Mouse (Mus musculus) gastrocnemius, postnatal 36 days (tissue): Measurements from ENCODE around the gene 2210407C18Rik. TPM values are rescaled to one million over a fixed set of nuclear protein-coding genes. Genes with fewer than 3 reads are reported as not detected.

ENCODE experiments used
- DNase-seq, 2 experiments: peaks; one replicate each; pipeline ENCODE4 v3.0.0; 2022
- intact Hi-C: fragments of 180-260 bp; cut with DNase I; formaldehyde crosslinking; loops from one replicate; pipeline ENCODE4 v1.15.1; 2025
- total RNA-seq, 2 experiments: library from RNA; stranded (reverse); gene quantifications; 2 replicates each; pipeline ENCODE4 v1.2.3; 2021

Gene 2210407C18Rik
- total RNA-seq, 2 experiments from 2014 or later, result not detected

DNA sequence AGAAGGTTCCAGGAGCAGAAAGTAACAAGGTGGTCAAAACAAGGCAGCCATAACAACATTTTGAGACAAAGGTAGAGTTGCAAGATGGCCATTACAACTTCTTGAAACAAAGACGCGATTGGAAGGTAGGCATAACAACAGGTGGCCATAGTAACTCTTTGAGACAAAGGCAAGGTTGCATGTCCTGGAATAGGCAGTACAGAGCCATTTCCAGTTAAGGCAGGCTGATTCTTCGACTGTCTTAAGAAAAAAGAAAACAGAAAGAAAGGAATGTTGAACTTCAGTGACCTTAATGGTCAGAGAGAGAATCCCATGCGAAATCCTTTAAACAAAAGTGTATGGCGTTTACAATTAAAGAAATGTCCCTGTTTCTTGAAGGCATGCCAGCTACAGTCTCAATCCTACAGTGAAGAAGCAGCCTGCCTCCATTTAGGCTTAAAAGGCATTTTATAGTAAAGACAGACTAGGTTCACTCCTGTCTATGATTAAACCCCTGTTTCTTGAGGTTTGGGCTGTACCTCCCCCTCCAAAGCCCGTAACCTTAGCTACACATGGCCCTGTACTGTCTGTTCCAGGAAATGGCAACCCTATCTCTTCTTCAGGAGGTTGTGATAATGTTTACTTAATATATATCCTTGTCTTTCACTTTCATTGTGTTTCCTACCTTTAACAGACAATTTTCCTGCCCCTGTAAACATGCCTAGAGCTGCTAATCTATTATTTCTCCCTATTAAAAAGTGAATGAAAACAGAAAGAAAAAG is 12.9 kb downstream of the 2210407C18Rik start:
- DNase-seq, result no peak
- intact Hi-C loops, result no loop called here

GRCm38 (mm10) chr11:58602062-58602461 is 13.8 kb downstream of the 2210407C18Rik start:
- intact Hi-C loops, result no loop called here
- DNase-seq, result no peak

DNA sequence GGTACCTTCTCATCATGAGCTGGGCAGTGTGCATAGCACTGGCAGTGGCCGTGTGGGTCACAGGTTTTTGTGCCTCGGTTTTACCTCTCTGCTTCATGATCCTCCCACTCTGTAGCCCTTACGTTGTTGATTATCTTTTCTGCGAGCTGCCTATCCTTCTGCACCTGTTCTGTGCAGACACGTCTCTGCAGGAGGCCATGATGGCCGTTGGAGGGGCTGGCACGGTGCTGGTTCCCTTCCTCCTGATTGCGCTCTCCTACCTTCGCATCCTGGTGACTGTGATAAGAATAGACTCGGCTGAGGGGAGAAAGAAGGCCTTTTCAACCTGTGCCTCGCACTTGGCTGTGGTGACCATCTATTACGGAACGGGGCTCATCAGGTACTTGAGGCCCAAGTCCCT is 18.0 kb downstream of the 2210407C18Rik start:
- intact Hi-C loops, result no loop called here
- DNase-seq, result no peak

DNA sequence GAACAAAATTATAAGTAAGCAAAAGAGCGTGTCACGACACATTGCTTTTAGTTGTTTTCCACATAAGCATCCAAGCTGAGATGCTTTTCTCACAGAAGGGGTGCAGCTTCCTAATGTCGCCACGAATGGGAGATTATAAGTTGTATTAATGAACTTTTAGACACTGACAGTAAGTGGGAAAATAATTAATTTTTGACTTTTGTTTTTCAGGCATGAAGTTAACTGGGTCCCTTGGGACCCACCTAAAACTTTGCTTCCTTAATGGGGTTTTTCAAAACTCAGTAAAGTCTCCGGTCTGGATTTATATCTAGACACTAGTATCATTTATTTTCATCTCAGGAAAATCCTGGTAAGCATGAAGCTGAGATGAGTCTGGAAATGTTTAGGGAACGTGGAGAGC is 21.1 kb downstream of the 2210407C18Rik start, which contains the start of gene Olfr324:
Gene Olfr324, plus strand, starts transcription at position 301 of the 400 bp plus-strand sequence.
- intact Hi-C loops, result no loop called here
- DNase-seq, result no peak

- DNase-seq, result no peak
- intact Hi-C loops, result no loop called here
These were observed 27.1 kb downstream of the 2210407C18Rik start for GRCm38 (mm10) chr11:58588620-58589250.

GRCm38 (mm10) chr11:58587898-58588348 is 28.0 kb downstream of the 2210407C18Rik start:
- intact Hi-C loops, result loop anchor here (2.0 kb wide), 1 partner anchor 185 kb away; no protein-coding TSS in a partner anchor
- peak; percentile 8 to 28 for DNase-seq

GRCm38 (mm10) chr11:58578636-58579035 is 37.2 kb downstream of the 2210407C18Rik start:
- intact Hi-C loops, result no loop called here
- DNase-seq, result no peak

GRCm38 (mm10) chr11:58577430-58577829 is 38.4 kb downstream of the 2210407C18Rik start, which contains the start of gene Olfr325:
TSS of gene Olfr325 (plus strand) at chr11:58577730.
- DNase-seq, result no peak
- intact Hi-C loops, result no loop called here

GRCm38 (mm10) chr11:58570405-58570804 is 45.5 kb downstream of the 2210407C18Rik start, which contains the start of gene Olfr224:
TSS of gene Olfr224 (minus strand) at chr11:58570553.
- DNase-seq, result peak in 1 of 2 experiments; percentile 11
- intact Hi-C loops, result no loop called here

Other genes with a start within 250 kb of the 2210407C18Rik start
- gene Lypd8, start 237.0 kb downstream of the 2210407C18Rik start, total RNA-seq, result not detected
- not detected for gene 1810065E05Rik, start 195.0 kb downstream of the 2210407C18Rik start, total RNA-seq
- not detected for gene Gm12253, start 183.5 kb downstream of the 2210407C18Rik start, total RNA-seq
- gene Lypd9, start 163.2 kb downstream of the 2210407C18Rik start, total RNA-seq, result not detected
- gene Olfr30, start 153.8 kb downstream of the 2210407C18Rik start, total RNA-seq, result not detected
- gene Olfr332, start 123.5 kb downstream of the 2210407C18Rik start, total RNA-seq, result not detected
- not detected for gene Olfr331, start 113.5 kb downstream of the 2210407C18Rik start, total RNA-seq
- gene Olfr330, start 81.2 kb downstream of the 2210407C18Rik start, total RNA-seq, result not detected
- not detected for gene Olfr329-ps, start 69.7 kb downstream of the 2210407C18Rik start, total RNA-seq
- not detected for gene Olfr328, start 60.4 kb downstream of the 2210407C18Rik start, total RNA-seq
- not detected for gene Olfr224, start 45.5 kb downstream of the 2210407C18Rik start, total RNA-seq
- gene Olfr325, start 38.3 kb downstream of the 2210407C18Rik start, total RNA-seq, result not detected
- not detected for gene Olfr324, start 21.0 kb downstream of the 2210407C18Rik start, total RNA-seq
- not detected for gene Olfr323, start 14.4 kb upstream of the 2210407C18Rik start, total RNA-seq
- not detected for gene Trim58, start 24.4 kb upstream of the 2210407C18Rik start, total RNA-seq
- gene Olfr322, start 42.7 kb upstream of the 2210407C18Rik start, total RNA-seq, result not detected
- gene Olfr320, start 65.0 kb upstream of the 2210407C18Rik start, total RNA-seq, result not detected
- not detected for gene Olfr319, start 83.1 kb upstream of the 2210407C18Rik start, total RNA-seq
- not detected for gene Olfr318, start 107.9 kb upstream of the 2210407C18Rik start, total RNA-seq
- gene Olfr317, start 123.1 kb upstream of the 2210407C18Rik start, total RNA-seq, result not detected
- not detected for gene Olfr316, start 136.7 kb upstream of the 2210407C18Rik start, total RNA-seq
- gene Olfr315, start 157.1 kb upstream of the 2210407C18Rik start, total RNA-seq, result not detected
- gene Olfr314, start 166.9 kb upstream of the 2210407C18Rik start, total RNA-seq, result not detected
- gene Fam183b, start 185.9 kb upstream of the 2210407C18Rik start, total RNA-seq, result not detected
- not detected for gene Olfr313, start 198.9 kb upstream of the 2210407C18Rik start, total RNA-seq
- gene Olfr312, start 213.2 kb upstream of the 2210407C18Rik start, total RNA-seq, result not detected
- gene Olfr311, start 223.2 kb upstream of the 2210407C18Rik start, total RNA-seq, result not detected
- 1 to 10 TPM in 1 of 2 experiments, under 1 TPM in 1; 0.69 to 1.1 TPM for gene Gm12258, start 231.1 kb upstream of the 2210407C18Rik start, total RNA-seq